Mouse (Mus musculus): ENCODE data around the gene Ascl2. TPM values are rescaled to one million over a fixed set of nuclear protein-coding genes. Genes with fewer than 3 reads are reported as not detected.

Gene Ascl2
- polyA plus RNA-seq, 1 experiment from 2014 or later: 0.23 TPM

DNA sequence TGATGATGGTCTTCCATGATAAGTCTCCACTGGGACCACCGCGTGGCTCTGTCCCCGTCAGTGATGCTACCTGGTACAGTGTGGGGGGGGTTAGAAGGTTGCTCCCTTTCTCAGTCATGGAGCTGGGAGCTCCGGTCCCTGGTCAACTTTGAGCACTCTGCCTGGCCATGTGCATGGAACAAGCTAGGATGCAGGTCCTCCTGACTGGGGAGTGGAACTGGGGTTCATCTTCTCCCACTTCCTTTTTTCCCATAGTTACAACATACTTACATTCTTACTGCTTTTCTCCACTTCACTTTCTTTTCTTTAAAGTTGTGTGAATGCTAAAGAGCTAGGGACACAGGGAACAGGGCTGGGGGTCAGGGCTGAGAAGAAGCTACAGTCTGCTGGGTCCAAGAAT, 16.1 kb upstream of the Ascl2 start:
- DNase-seq (no peak), ATAC-seq (no peak)
- Histone ChIP-seq H3K4me1 (ENCODE audit: insufficient read depth) (peaks cover 3% of the 10 kb centered on the region; the same call in 1 of the 2 replicates), H3K27me3 (ENCODE audit: insufficient read depth, low read length) (no peaks in the 10 kb centered on the region), H3K9me3 (ENCODE audit: low read length) (no peaks in the 10 kb centered on the region), H3K27ac (ENCODE audit: low read depth) (no peak overlapping the region), H3K4me2 (ENCODE audit: low read depth, low read length) (no peak overlapping the region), H3K36me3 (replicated peaks; ENCODE audit: insufficient read depth, low read length) (no peaks in the 10 kb centered on the region), H3K9ac (replicated peaks) (no peak overlapping the region), H3K4me3 (ENCODE audit: low read depth, low read length) (no peak overlapping the region)
- WGBS (ENCODE audit: insufficient replicate concordance): 85% methylated on average over 4 of the region's 4 CpGs
- no peak for TF ChIP-seq CTCF (IDR thresholded peaks at IDR 0.05; ENCODE audit: low read depth)
- TF ChIP-seq EP300 (IDR thresholded peaks at IDR 0.05; ENCODE audit: low read depth): no peak

DNA sequence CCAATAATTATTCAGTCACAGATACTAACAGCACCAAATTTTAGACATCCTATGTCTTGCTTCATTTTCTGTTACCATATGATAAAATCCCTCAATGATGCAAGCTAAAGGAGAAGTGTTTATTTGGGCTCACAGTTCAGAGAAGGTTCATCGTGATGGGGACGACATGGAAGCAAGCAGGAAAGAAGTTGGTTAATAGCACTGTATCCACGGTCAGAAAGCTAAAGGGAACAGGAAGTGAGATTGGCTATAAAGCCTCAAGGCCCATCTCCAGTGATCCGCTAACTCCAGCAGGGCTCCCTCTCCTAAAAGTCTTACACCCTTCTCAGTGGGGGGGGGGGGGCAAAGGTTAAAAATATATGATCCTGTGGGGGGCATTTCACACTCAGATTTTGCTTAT, 12.8 kb upstream of the Ascl2 start:
- WGBS (ENCODE audit: insufficient replicate concordance): 46% methylated on average over 4 of the region's 4 CpGs
- TF ChIP-seq EP300 (IDR thresholded peaks at IDR 0.05; ENCODE audit: low read depth) (no peak), CTCF (IDR thresholded peaks at IDR 0.05; ENCODE audit: low read depth) (no peak)

DNA sequence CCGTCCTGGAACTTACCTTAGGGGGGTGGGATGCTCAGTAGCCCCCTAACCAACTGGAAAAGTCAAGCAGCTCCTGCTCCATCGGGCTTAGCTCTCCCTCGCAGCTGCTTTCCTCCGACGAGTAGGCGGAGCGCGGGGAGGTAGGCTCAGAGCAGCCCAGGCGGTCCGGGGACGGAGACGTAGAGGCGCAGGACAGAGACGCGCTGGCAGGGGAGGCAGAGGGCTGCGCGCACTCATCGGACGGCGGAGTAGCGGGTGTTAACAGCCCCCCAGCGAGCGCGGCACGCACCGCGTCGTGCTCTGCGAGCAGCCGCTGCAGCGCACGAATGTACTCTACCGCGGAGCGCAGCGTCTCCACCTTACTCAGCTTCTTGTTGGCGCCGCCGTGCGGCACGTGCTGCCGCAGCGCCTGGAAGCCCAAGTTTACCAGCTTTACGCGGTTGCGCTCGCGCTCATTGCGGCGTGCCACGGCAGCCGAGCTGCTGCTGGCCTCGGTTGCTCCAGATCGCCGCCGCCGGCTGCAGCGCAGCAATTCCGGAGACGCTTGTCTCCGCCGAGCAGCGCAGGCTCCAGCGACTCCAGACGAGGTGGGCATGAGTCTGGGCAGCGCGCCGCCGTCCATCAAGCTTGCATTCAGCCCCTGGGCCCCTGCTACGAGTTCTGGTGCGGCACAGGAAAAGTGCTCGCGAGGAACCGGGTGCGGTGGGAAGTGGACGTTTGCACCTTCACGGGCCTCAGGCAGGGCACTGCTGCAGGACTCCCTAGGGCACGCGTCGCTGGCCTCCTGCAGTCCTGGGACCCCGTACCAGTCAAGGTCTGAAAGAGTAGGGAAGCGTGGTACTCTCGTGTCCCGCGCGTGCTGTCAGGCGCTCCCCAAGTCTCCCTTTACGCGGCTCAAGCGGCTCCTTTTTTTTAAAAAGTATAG, 918 bp downstream of the Ascl2 start:
- peak overlapping the region; percentile 31 for H3K4me3 ChIP-seq (ENCODE audit: low read depth, low read length)
- no peaks in the 10 kb centered on the region for H3K36me3 ChIP-seq (replicated peaks; ENCODE audit: insufficient read depth, low read length)
- TF ChIP-seq EP300 (IDR thresholded peaks at IDR 0.05; ENCODE audit: low read depth): no peak
- peak; percentile 40 for TF ChIP-seq CTCF (IDR thresholded peaks at IDR 0.05; ENCODE audit: low read depth)
- no peaks in the 10 kb centered on the region for H3K9me3 ChIP-seq (ENCODE audit: low read length)
- WGBS (ENCODE audit: insufficient replicate concordance): under 1% methylated on average over 89 of the region's 90 CpGs
- ATAC-seq (peak; percentile 28; the same call in 1 of the 2 replicates), DNase-seq (peak; percentile 34)
- H3K27me3 ChIP-seq (ENCODE audit: insufficient read depth, low read length): peaks cover 60% of the 10 kb centered on the region
- H3K27ac ChIP-seq (ENCODE audit: low read depth): no peak overlapping the region
- peak overlapping the region; percentile 81 for H3K4me2 ChIP-seq (ENCODE audit: low read depth, low read length)
- H3K9ac ChIP-seq (replicated peaks): peak overlapping the region; percentile 26; the same call in 1 of the 2 replicates
- peaks cover 16% of the 10 kb centered on the region for H3K4me1 ChIP-seq (ENCODE audit: insufficient read depth)

More for the DNA sequence above, 12.8 kb upstream of the Ascl2 start:
- Histone ChIP-seq H3K4me3 (ENCODE audit: low read depth, low read length) (no peak overlapping the region), H3K27me3 (ENCODE audit: insufficient read depth, low read length) (no peaks in the 10 kb centered on the region), H3K9me3 (ENCODE audit: low read length) (no peaks in the 10 kb centered on the region), H3K27ac (ENCODE audit: low read depth) (no peak overlapping the region), H3K9ac (replicated peaks) (no peak overlapping the region), H3K4me1 (ENCODE audit: insufficient read depth) (no peaks in the 10 kb centered on the region), H3K36me3 (replicated peaks; ENCODE audit: insufficient read depth, low read length) (no peaks in the 10 kb centered on the region), H3K4me2 (ENCODE audit: low read depth, low read length) (no peak overlapping the region)
- DNase-seq (no peak), ATAC-seq (no peak)

DNA sequence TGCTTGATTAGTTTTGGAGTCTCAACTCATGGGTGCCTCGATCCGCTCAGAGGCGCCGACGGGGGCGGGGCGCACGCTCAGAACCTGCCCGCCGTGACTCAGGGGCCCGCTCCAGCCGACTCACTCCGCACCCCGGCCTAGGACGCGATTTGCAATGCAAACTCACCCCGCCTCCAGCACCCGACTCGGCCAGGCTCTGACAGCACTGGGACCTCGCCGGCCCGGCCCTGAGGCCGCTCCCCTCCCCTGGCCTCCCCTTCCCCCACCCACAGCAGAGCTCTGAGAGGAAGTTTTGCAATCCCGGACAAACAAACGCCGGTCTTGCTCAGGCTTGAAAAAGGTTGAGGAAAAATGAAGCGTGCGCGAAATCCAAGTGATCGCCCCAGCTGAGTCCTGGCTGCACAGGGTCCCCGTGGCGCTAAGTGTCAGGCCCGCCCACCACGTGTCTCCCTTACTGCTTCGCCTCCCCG, 1.6 kb downstream of the Ascl2 start:
- Histone ChIP-seq H3K27me3 (ENCODE audit: insufficient read depth, low read length) (peaks cover 60% of the 10 kb centered on the region), H3K4me1 (ENCODE audit: insufficient read depth) (peaks cover 16% of the 10 kb centered on the region), H3K9me3 (ENCODE audit: low read length) (no peaks in the 10 kb centered on the region), H3K27ac (ENCODE audit: low read depth) (no peak overlapping the region), H3K36me3 (replicated peaks; ENCODE audit: insufficient read depth, low read length) (no peaks in the 10 kb centered on the region), H3K4me2 (ENCODE audit: low read depth, low read length) (peak overlapping the region; percentile 81), H3K4me3 (ENCODE audit: low read depth, low read length) (peak overlapping the region; percentile 31), H3K9ac (replicated peaks) (peak overlapping the region; percentile 26; the same call in 1 of the 2 replicates)
- ATAC-seq: peak; percentile 82
- peak; percentile 68 for DNase-seq
- TF ChIP-seq EP300 (IDR thresholded peaks at IDR 0.05; ENCODE audit: low read depth) (no peak), CTCF (IDR thresholded peaks at IDR 0.05; ENCODE audit: low read depth) (no peak)
- WGBS (ENCODE audit: insufficient replicate concordance): under 1% methylated on average over 35 of the region's 36 CpGs

DNA sequence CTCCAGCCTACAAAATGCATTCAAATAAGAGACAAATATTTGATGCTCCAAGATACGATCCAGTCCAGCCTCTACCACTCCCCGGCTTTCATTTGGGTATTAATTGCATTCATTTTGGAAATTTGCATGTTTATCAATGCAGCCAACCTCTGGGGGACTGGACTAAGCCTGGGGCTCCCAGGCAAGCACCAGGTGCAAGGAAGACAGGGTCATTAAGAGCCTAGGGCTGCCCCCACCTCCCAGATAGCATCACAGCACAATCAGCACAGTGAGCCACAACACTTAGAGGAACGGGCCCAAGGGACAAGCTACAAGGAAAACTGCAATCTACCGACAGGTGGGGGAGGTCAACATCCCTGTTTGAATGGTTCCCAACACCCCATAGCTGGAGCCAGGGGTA, 9.3 kb downstream of the Ascl2 start:
- DNase-seq (no peak), ATAC-seq (no peak)
- WGBS (ENCODE audit: insufficient replicate concordance): 75% methylated on average over 4 of the region's 4 CpGs
- H3K27me3 ChIP-seq (ENCODE audit: insufficient read depth, low read length): peaks cover under 1% of the 10 kb centered on the region; the same call in 1 of the 2 replicates
- no peak overlapping the region for H3K4me3 ChIP-seq (ENCODE audit: low read depth, low read length)
- H3K27ac ChIP-seq (ENCODE audit: low read depth): no peak overlapping the region
- TF ChIP-seq EP300 (IDR thresholded peaks at IDR 0.05; ENCODE audit: low read depth) (no peak), CTCF (IDR thresholded peaks at IDR 0.05; ENCODE audit: low read depth) (no peak)
- H3K4me2 ChIP-seq (ENCODE audit: low read depth, low read length): no peak overlapping the region
- H3K4me1 ChIP-seq (ENCODE audit: insufficient read depth): no peaks in the 10 kb centered on the region
- no peaks in the 10 kb centered on the region for H3K36me3 ChIP-seq (replicated peaks; ENCODE audit: insufficient read depth, low read length)
- no peaks in the 10 kb centered on the region for H3K9me3 ChIP-seq (ENCODE audit: low read length)
- no peak overlapping the region for H3K9ac ChIP-seq (replicated peaks)

DNA sequence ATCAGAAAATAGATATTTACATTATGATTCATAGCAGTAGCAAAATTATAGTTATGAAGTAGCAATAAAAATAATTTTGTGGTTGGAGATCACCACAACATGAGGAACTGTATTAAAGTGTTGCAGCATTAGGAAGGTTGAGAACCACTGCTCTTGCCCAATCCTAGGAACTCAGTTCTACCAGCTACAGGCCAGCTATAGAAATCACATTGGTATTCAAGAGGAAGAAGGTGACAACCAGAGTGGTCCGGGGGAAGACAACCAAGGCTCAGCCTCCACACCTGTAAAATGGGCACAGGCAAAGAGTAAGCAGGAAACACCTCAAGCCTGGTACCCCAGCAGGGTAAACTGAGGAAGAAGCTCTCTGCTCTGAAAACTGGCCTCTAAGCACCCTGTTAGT, 10.2 kb downstream of the Ascl2 start:
- Histone ChIP-seq H3K9ac (replicated peaks) (no peak overlapping the region), H3K36me3 (replicated peaks; ENCODE audit: insufficient read depth, low read length) (no peaks in the 10 kb centered on the region), H3K4me3 (ENCODE audit: low read depth, low read length) (no peak overlapping the region), H3K4me1 (ENCODE audit: insufficient read depth) (no peaks in the 10 kb centered on the region), H3K4me2 (ENCODE audit: low read depth, low read length) (no peak overlapping the region), H3K27me3 (ENCODE audit: insufficient read depth, low read length) (no peaks in the 10 kb centered on the region), H3K9me3 (ENCODE audit: low read length) (no peaks in the 10 kb centered on the region), H3K27ac (ENCODE audit: low read depth) (no peak overlapping the region)
- 60% methylated on average over 1 of the region's 1 CpGs for WGBS (ENCODE audit: insufficient replicate concordance)
- DNase-seq (no peak), ATAC-seq (no peak)
- TF ChIP-seq EP300 (IDR thresholded peaks at IDR 0.05; ENCODE audit: low read depth) (no peak), CTCF (IDR thresholded peaks at IDR 0.05; ENCODE audit: low read depth) (no peak)

All from liver, postnatal 0 days (tissue).